Mouse (Mus musculus): ENCODE measurements around the gene Tpo. TPM values are rescaled to one million over a fixed set of nuclear protein-coding genes. Genes with fewer than 3 reads are reported as not detected.

Tpo gene
- 0.09 and 0.15 TPM in 2 replicates for polyA plus RNA-seq (2014; fragmentation: Nextera tagmentation; extraction: Ambion mirVana)

- Histone ChIP-seq H3K9me3 (replicated peaks; ENCODE audit: control insufficient read depth, low read length) (no peaks in the 10 kb centered on the region), H3K4me3 (ENCODE audit: low read depth, low read length) (no peak within 1 kb of the TSS), H3K9ac (ENCODE audit: low read length) (no peak within 1 kb of the TSS), H3K4me1 (ENCODE audit: control insufficient read depth, insufficient read depth, low read length) (0 out of 2 replicates have a peak, but pooled peaks cover 5% of the 10 kb centered on the region), H3K27me3 (replicated peaks; ENCODE audit: control insufficient read depth, insufficient read depth, low read length) (no peaks in the 10 kb centered on the region), H3K4me2 (ENCODE audit: low read length) (no peak within 1 kb of the TSS), H3K27ac (ENCODE audit: low read depth, low read length) (no peak within 1 kb of the TSS), H3K36me3 (ENCODE audit: control insufficient read depth, insufficient read depth, low read length) (no peaks in the 10 kb centered on the region)
- ATAC-seq (no peak), DNase-seq (ENCODE audit: low spot score) (no peak)
- WGBS = 87% methylated on average over 4 of the region's 4 CpGs
These were observed at the start of gene Tpo for GRCm38 (mm10) chr12:30132524-30132923. Gene Tpo (minus strand): TSS chr12:30132624.

DNA sequence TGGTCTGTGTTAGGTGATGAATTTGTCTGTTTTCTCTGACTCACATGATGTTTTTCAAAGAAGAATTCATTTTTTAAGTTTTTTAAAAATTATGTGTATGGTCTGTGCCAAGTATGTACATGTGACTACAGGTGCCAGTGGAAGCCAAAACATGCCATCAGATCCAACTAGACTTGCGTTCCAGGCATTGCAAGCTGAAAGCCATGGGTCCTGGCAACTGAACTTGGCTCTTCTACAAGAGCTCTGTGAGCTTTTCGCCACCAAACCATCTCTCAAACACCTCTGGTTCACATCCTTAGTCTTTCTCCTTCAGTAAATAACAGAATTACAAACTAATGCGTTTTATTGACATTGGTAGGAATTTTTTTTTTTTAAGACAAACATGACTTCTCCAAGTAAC lies 49.3 kb upstream of the Tpo start:
- no peaks in the 10 kb centered on the region for H3K9me3 ChIP-seq (replicated peaks; ENCODE audit: control insufficient read depth, low read length)
- H3K4me2 ChIP-seq (ENCODE audit: low read length) = no peak overlapping the region
- ATAC-seq (no peak), DNase-seq (ENCODE audit: low spot score) (no peak)
- H3K36me3 ChIP-seq (ENCODE audit: control insufficient read depth, insufficient read depth, low read length) = no peaks in the 10 kb centered on the region
- H3K9ac ChIP-seq (ENCODE audit: low read length) = no peak overlapping the region
- H3K4me1 ChIP-seq (ENCODE audit: control insufficient read depth, insufficient read depth, low read length) = no peaks in the 10 kb centered on the region
- no peak overlapping the region for H3K4me3 ChIP-seq (ENCODE audit: low read depth, low read length)
- H3K27ac ChIP-seq (ENCODE audit: low read depth, low read length) = no peak overlapping the region
- H3K27me3 ChIP-seq (replicated peaks; ENCODE audit: control insufficient read depth, insufficient read depth, low read length) = no peaks in the 10 kb centered on the region
- WGBS = 89% methylated on average over 3 of the region's 3 CpGs

DNA sequence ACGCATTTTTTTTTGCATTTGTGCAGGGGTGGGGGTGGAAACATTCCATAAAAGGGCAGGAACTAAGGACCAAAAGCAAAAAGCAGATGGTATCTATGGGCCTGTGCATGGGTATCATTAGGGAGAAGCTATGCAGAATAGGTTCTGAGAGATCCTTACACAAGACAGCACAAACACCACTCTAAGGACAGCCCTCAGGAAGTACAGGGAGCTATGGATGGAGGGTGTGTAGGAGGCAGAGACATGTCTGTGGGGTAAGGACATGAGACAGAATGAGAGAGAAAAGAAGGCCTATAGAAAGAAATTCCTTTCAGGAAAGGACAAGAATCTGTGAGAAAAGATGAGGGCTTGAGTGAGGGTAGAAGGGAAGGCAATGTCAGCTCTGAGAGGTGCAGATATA lies 47.2 kb upstream of the Tpo start:
- WGBS = 84% methylated on average over 1 of the region's 1 CpGs

GRCm38 (mm10) chr12:30177966-30178365 lies 45.5 kb upstream of the Tpo start:
- DNase-seq (ENCODE audit: low spot score) (no peak), ATAC-seq (no peak)
- Histone ChIP-seq H3K9ac (ENCODE audit: low read length) (no peak overlapping the region), H3K4me3 (ENCODE audit: low read depth, low read length) (no peak overlapping the region), H3K36me3 (ENCODE audit: control insufficient read depth, insufficient read depth, low read length) (no peaks in the 10 kb centered on the region), H3K4me2 (ENCODE audit: low read length) (no peak overlapping the region), H3K4me1 (ENCODE audit: control insufficient read depth, insufficient read depth, low read length) (no peaks in the 10 kb centered on the region), H3K27ac (ENCODE audit: low read depth, low read length) (no peak overlapping the region), H3K9me3 (replicated peaks; ENCODE audit: control insufficient read depth, low read length) (no peaks in the 10 kb centered on the region), H3K27me3 (replicated peaks; ENCODE audit: control insufficient read depth, insufficient read depth, low read length) (no peaks in the 10 kb centered on the region)
- WGBS = 84% methylated on average over 6 of the region's 6 CpGs

More for the DNA sequence above, 47.2 kb upstream of the Tpo start:
- Histone ChIP-seq H3K4me1 (ENCODE audit: control insufficient read depth, insufficient read depth, low read length) (no peaks in the 10 kb centered on the region), H3K36me3 (ENCODE audit: control insufficient read depth, insufficient read depth, low read length) (no peaks in the 10 kb centered on the region), H3K27ac (ENCODE audit: low read depth, low read length) (no peak overlapping the region), H3K9me3 (replicated peaks; ENCODE audit: control insufficient read depth, low read length) (no peaks in the 10 kb centered on the region), H3K4me2 (ENCODE audit: low read length) (no peak overlapping the region), H3K9ac (ENCODE audit: low read length) (no peak overlapping the region), H3K27me3 (replicated peaks; ENCODE audit: control insufficient read depth, insufficient read depth, low read length) (no peaks in the 10 kb centered on the region), H3K4me3 (ENCODE audit: low read depth, low read length) (no peak overlapping the region)
- ATAC-seq = no peak
- DNase-seq (ENCODE audit: low spot score) = no peak

DNA sequence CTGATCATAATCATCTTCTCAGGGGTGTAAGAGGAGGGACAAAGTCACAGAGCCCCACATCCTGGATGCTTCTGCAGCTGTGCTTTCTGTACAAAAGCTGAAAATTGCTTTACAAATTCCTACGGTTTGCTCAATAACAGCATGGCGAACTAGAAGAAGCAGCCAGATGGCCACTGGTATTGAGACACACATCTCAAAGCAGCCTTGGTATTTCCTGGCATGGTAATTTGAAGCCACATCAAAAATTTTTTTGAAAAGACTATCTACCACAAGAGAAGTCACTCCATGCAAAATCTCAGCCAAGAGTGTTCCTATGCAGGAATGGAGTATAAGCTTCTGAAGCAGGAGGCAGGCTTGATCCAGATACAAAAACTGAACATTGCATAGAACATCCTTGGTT lies 45.1 kb upstream of the Tpo start:
- ATAC-seq (no peak), DNase-seq (ENCODE audit: low spot score) (no peak)
- H3K4me2 ChIP-seq (ENCODE audit: low read length) = no peak overlapping the region
- no peaks in the 10 kb centered on the region for H3K4me1 ChIP-seq (ENCODE audit: control insufficient read depth, insufficient read depth, low read length)
- no peak overlapping the region for H3K27ac ChIP-seq (ENCODE audit: low read depth, low read length)
- WGBS = 86% methylated on average over 2 of the region's 2 CpGs
- no peaks in the 10 kb centered on the region for H3K9me3 ChIP-seq (replicated peaks; ENCODE audit: control insufficient read depth, low read length)
- no peaks in the 10 kb centered on the region for H3K27me3 ChIP-seq (replicated peaks; ENCODE audit: control insufficient read depth, insufficient read depth, low read length)
- H3K4me3 ChIP-seq (ENCODE audit: low read depth, low read length) = no peak overlapping the region
- H3K36me3 ChIP-seq (ENCODE audit: control insufficient read depth, insufficient read depth, low read length) = no peaks in the 10 kb centered on the region
- no peak overlapping the region for H3K9ac ChIP-seq (ENCODE audit: low read length)

GRCm38 (mm10) chr12:30168491-30168890 lies 36.1 kb upstream of the Tpo start:
- no peak for ATAC-seq
- no peak for DNase-seq (ENCODE audit: low spot score)
- no peaks in the 10 kb centered on the region for H3K27me3 ChIP-seq (replicated peaks; ENCODE audit: control insufficient read depth, insufficient read depth, low read length)
- H3K27ac ChIP-seq (ENCODE audit: low read depth, low read length) = no peak overlapping the region
- 79% methylated on average over 3 of the region's 3 CpGs for WGBS
- H3K36me3 ChIP-seq (ENCODE audit: control insufficient read depth, insufficient read depth, low read length) = no peaks in the 10 kb centered on the region
- no peak overlapping the region for H3K4me2 ChIP-seq (ENCODE audit: low read length)
- no peak overlapping the region for H3K9ac ChIP-seq (ENCODE audit: low read length)
- no peaks in the 10 kb centered on the region for H3K9me3 ChIP-seq (replicated peaks; ENCODE audit: control insufficient read depth, low read length)
- no peaks in the 10 kb centered on the region for H3K4me1 ChIP-seq (ENCODE audit: control insufficient read depth, insufficient read depth, low read length)
- H3K4me3 ChIP-seq (ENCODE audit: low read depth, low read length) = no peak overlapping the region

- Histone ChIP-seq H3K9me3 (replicated peaks; ENCODE audit: control insufficient read depth, low read length) (no peaks in the 10 kb centered on the region), H3K4me3 (ENCODE audit: low read depth, low read length) (no peak overlapping the region), H3K27ac (ENCODE audit: low read depth, low read length) (no peak overlapping the region), H3K4me2 (ENCODE audit: low read length) (no peak overlapping the region), H3K9ac (ENCODE audit: low read length) (no peak overlapping the region), H3K27me3 (replicated peaks; ENCODE audit: control insufficient read depth, insufficient read depth, low read length) (no peaks in the 10 kb centered on the region), H3K4me1 (ENCODE audit: control insufficient read depth, insufficient read depth, low read length) (no peaks in the 10 kb centered on the region), H3K36me3 (ENCODE audit: control insufficient read depth, insufficient read depth, low read length) (no peaks in the 10 kb centered on the region)
- DNase-seq (ENCODE audit: low spot score) (no peak), ATAC-seq (no peak)
- WGBS = 86% methylated on average over 5 of the region's 5 CpGs
These were observed 32.1 kb upstream of the Tpo start for GRCm38 (mm10) chr12:30164538-30164937.

GRCm38 (mm10) chr12:30164005-30164404 lies 31.6 kb upstream of the Tpo start:
- ATAC-seq (no peak), DNase-seq (ENCODE audit: low spot score) (no peak)
- no peak overlapping the region for H3K4me3 ChIP-seq (ENCODE audit: low read depth, low read length)
- H3K27ac ChIP-seq (ENCODE audit: low read depth, low read length) = no peak overlapping the region
- no peak overlapping the region for H3K9ac ChIP-seq (ENCODE audit: low read length)
- H3K9me3 ChIP-seq (replicated peaks; ENCODE audit: control insufficient read depth, low read length) = no peaks in the 10 kb centered on the region
- 95% methylated on average over 6 of the region's 6 CpGs for WGBS
- no peaks in the 10 kb centered on the region for H3K27me3 ChIP-seq (replicated peaks; ENCODE audit: control insufficient read depth, insufficient read depth, low read length)
- no peaks in the 10 kb centered on the region for H3K36me3 ChIP-seq (ENCODE audit: control insufficient read depth, insufficient read depth, low read length)
- H3K4me2 ChIP-seq (ENCODE audit: low read length) = no peak overlapping the region
- no peaks in the 10 kb centered on the region for H3K4me1 ChIP-seq (ENCODE audit: control insufficient read depth, insufficient read depth, low read length)

- Histone ChIP-seq H3K9ac (ENCODE audit: low read length) (no peak overlapping the region), H3K4me3 (ENCODE audit: low read depth, low read length) (no peak overlapping the region), H3K36me3 (ENCODE audit: control insufficient read depth, insufficient read depth, low read length) (no peaks in the 10 kb centered on the region), H3K4me1 (ENCODE audit: control insufficient read depth, insufficient read depth, low read length) (no peaks in the 10 kb centered on the region), H3K4me2 (ENCODE audit: low read length) (no peak overlapping the region), H3K27ac (ENCODE audit: low read depth, low read length) (no peak overlapping the region), H3K9me3 (replicated peaks; ENCODE audit: control insufficient read depth, low read length) (no peaks in the 10 kb centered on the region), H3K27me3 (replicated peaks; ENCODE audit: control insufficient read depth, insufficient read depth, low read length) (no peaks in the 10 kb centered on the region)
- 87% methylated on average over 5 of the region's 5 CpGs for WGBS
- DNase-seq (ENCODE audit: low spot score) (no peak), ATAC-seq (no peak)
These were observed 29.4 kb upstream of the Tpo start for GRCm38 (mm10) chr12:30161731-30162406.
